Mouse (Mus musculus): ENCODE measurements around the gene Zmat5. TPM values are rescaled to one million over a fixed set of nuclear protein-coding genes. Genes with fewer than 3 reads are reported as not detected.

Zmat5 gene
- polyA plus RNA-seq, 1 experiment from 2014 or later, result 80.8 TPM

DNA sequence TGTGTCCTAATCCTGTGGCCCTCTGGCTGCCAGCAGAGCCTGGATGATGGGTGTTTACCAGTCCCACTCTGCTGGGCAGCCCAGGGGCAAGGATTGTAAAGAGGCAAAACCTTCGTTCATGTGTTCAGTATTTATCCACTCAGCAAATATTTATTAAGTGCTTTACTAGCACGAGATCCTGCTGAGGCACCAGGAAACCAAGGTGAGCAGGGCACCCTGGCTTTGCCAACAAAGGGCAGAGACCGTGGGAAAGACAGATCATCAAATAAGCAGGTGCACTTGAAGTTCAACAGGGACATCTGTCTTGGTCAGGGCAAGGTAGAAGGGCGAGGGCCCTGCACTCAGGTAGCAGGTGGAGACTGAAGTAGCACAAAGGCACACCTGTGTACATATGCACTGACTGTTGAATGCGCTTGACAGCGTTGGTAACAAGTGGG is 29.3 kb upstream of the Zmat5 start:
- Histone ChIP-seq H3K4me1 (replicated peaks; ENCODE audit: control insufficient read depth, insufficient read depth, low read length) (no peaks in the 10 kb centered on the region), H3K4me3 (ENCODE audit: low read depth, low read length) (no peak overlapping the region), H3K27me3 (ENCODE audit: control insufficient read depth, insufficient read depth, low read length) (no peaks in the 10 kb centered on the region), H3K9me3 (ENCODE audit: control insufficient read depth, low read length) (no peaks in the 10 kb centered on the region), H3K9ac (ENCODE audit: low read depth, low read length) (no peak overlapping the region), H3K36me3 (ENCODE audit: control insufficient read depth, insufficient read depth, low read length) (no peaks in the 10 kb centered on the region), H3K4me2 (replicated peaks; ENCODE audit: low read depth, low read length) (no peak overlapping the region), H3K27ac (ENCODE audit: low read depth, low read length) (no peak overlapping the region)
- WGBS, result 91% methylated on average over 6 of the region's 6 CpGs
- no peak for DNase-seq (ENCODE audit: low spot score)
- ATAC-seq (ENCODE audit: low FRiP score), result no peak

DNA sequence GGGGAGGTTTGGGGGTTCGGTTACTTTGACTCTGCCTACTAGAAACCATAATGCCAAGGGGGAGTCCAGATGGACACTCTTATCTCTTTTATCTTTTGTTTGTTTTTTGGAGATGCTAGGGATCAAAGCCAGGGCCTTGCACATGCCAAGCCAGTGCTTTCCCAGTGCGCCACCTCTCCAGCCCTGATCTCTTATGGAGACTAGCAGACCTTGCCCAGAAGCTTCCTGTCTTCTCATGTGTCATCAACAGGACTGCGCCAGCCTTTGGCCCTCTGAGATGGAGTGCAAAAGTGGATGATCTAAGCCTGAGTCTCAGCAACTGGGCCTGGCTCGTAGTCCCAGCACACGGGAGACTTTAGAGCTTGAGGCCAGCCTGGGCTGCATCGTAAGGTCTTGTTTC is 28.8 kb upstream of the Zmat5 start:
- H3K4me1 ChIP-seq (replicated peaks; ENCODE audit: control insufficient read depth, insufficient read depth, low read length), result no peaks in the 10 kb centered on the region
- H3K9me3 ChIP-seq (ENCODE audit: control insufficient read depth, low read length), result no peaks in the 10 kb centered on the region
- no peaks in the 10 kb centered on the region; the same call in 1 of the 2 replicates for H3K36me3 ChIP-seq (ENCODE audit: control insufficient read depth, insufficient read depth, low read length)
- H3K27me3 ChIP-seq (ENCODE audit: control insufficient read depth, insufficient read depth, low read length), result no peaks in the 10 kb centered on the region
- H3K9ac ChIP-seq (ENCODE audit: low read depth, low read length), result no peak overlapping the region
- no peak overlapping the region for H3K4me3 ChIP-seq (ENCODE audit: low read depth, low read length)
- WGBS, result 96% methylated on average over 6 of the region's 6 CpGs
- no peak overlapping the region for H3K27ac ChIP-seq (ENCODE audit: low read depth, low read length)
- no peak overlapping the region for H3K4me2 ChIP-seq (replicated peaks; ENCODE audit: low read depth, low read length)
- DNase-seq (ENCODE audit: low spot score), result no peak
- ATAC-seq (ENCODE audit: low FRiP score), result no peak

DNA sequence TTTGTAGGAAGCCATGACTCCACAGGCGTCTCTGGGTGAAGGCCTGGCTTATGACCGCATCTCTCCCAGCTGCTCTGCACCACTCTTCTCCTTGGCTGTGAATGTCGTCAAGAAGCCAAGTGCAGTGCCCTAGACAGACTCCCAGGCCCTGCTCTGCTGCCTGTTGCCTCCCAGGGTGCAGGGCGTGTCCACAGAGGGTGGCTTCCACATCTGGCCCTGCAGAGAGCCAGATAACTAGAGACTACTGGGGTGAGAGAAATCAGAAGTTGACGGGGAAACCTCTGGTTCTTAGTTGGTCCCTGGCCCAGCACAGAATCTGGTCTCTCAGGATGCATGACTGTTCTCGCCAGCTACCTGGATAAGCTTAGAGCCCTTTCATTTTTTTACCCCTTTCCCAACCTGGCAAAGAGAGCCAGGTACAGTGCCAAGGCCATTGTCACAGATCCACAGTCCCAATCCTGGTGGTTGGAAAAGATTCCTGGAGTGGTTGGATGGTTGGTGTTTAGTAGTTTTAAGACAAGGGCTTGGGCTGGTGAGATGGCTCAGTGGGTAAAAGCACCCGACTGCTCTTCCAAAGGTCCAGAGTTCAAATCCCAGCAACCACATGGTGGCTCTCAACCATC is 27.1 kb upstream of the Zmat5 start:
- Histone ChIP-seq H3K36me3 (ENCODE audit: control insufficient read depth, insufficient read depth, low read length) (no peaks in the 10 kb centered on the region; the same call in 1 of the 2 replicates), H3K4me1 (replicated peaks; ENCODE audit: control insufficient read depth, insufficient read depth, low read length) (no peaks in the 10 kb centered on the region)
- no peak for ATAC-seq (ENCODE audit: low FRiP score)

DNA sequence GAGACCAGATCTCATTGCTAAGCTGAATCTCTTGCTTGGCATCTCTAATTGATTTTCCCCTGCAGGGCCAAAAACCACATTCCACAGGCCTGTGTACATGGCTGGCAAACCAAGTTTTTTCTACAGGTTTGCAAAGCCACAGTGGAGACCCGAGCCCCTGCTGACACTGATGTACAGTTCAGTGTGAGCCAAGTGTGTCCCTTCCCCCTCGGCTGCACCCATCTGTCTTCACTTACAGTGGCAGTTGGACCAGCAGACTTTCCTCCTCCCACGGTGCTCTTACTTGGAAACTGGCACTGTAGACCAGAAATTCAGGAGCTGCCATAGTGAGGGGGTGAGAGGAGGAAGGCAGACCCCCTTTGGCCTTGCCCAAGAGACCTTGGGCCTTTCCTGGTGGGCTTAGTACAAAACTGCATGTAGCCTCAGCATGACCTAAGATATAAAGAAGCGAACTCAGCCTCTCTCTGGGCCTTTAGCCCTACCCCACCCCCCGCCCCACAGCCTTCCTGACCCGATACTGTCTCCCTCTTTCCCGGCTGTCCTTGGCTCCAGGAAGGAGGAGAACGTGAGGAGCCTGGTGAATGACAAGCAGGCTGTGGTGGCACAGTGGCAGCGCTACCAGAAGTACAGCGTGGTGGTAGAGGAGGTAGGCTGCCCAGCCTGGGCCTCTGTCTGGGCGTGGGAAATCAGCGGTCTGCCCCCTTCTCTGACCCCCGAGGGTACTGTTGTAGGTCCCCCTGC is 25.6 kb upstream of the Zmat5 start:
- DNase-seq (ENCODE audit: low spot score), result no peak
- no peak overlapping the region for H3K9ac ChIP-seq (ENCODE audit: low read depth, low read length)
- no peaks in the 10 kb centered on the region for H3K9me3 ChIP-seq (ENCODE audit: control insufficient read depth, low read length)
- no peak overlapping the region for H3K4me2 ChIP-seq (replicated peaks; ENCODE audit: low read depth, low read length)
- no peak for ATAC-seq (ENCODE audit: low FRiP score)
- no peaks in the 10 kb centered on the region for H3K4me1 ChIP-seq (replicated peaks; ENCODE audit: control insufficient read depth, insufficient read depth, low read length)
- H3K27ac ChIP-seq (ENCODE audit: low read depth, low read length), result no peak overlapping the region
- H3K27me3 ChIP-seq (ENCODE audit: control insufficient read depth, insufficient read depth, low read length), result no peaks in the 10 kb centered on the region
- WGBS, result 72% methylated on average over 13 of the region's 13 CpGs
- peaks cover 2% of the 10 kb centered on the region; the same call in 1 of the 2 replicates for H3K36me3 ChIP-seq (ENCODE audit: control insufficient read depth, insufficient read depth, low read length)
- no peak overlapping the region for H3K4me3 ChIP-seq (ENCODE audit: low read depth, low read length)

More for the DNA sequence above, 27.1 kb upstream of the Zmat5 start:
- Histone ChIP-seq H3K4me3 (ENCODE audit: low read depth, low read length) (no peak overlapping the region), H3K9ac (ENCODE audit: low read depth, low read length) (no peak overlapping the region), H3K9me3 (ENCODE audit: control insufficient read depth, low read length) (no peaks in the 10 kb centered on the region), H3K4me2 (replicated peaks; ENCODE audit: low read depth, low read length) (no peak overlapping the region), H3K27ac (ENCODE audit: low read depth, low read length) (no peak overlapping the region), H3K27me3 (ENCODE audit: control insufficient read depth, insufficient read depth, low read length) (no peaks in the 10 kb centered on the region)
- DNase-seq (ENCODE audit: low spot score), result no peak
- 89% methylated on average over 7 of the region's 7 CpGs for WGBS

DNA sequence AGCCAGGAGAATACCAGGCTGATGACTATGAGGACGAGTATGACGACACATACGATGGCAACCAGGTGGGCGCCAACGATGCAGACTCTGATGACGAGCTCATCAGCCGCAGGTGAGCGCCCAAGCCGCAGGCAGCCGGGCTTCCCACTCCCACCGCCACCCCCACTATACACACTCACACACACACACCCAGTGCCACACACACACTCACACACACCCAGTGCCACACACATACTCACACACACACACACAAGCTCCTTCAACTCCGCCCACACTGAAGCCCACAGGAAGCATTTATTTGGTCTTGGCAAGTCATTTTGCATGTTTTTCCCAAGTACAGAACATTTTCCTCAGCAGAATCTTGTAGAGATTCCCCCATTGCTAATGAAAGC is 25.0 kb upstream of the Zmat5 start:
- H3K4me3 ChIP-seq (ENCODE audit: low read depth, low read length), result no peak overlapping the region
- peaks cover 2% of the 10 kb centered on the region; the same call in 1 of the 2 replicates for H3K36me3 ChIP-seq (ENCODE audit: control insufficient read depth, insufficient read depth, low read length)
- 87% methylated on average over 12 of the region's 12 CpGs for WGBS
- H3K4me1 ChIP-seq (replicated peaks; ENCODE audit: control insufficient read depth, insufficient read depth, low read length), result no peaks in the 10 kb centered on the region
- H3K27ac ChIP-seq (ENCODE audit: low read depth, low read length), result no peak overlapping the region
- no peaks in the 10 kb centered on the region for H3K27me3 ChIP-seq (ENCODE audit: control insufficient read depth, insufficient read depth, low read length)
- H3K9me3 ChIP-seq (ENCODE audit: control insufficient read depth, low read length), result no peaks in the 10 kb centered on the region
- no peak overlapping the region for H3K4me2 ChIP-seq (replicated peaks; ENCODE audit: low read depth, low read length)
- ATAC-seq (ENCODE audit: low FRiP score) (no peak), DNase-seq (ENCODE audit: low spot score) (no peak)
- no peak overlapping the region for H3K9ac ChIP-seq (ENCODE audit: low read depth, low read length)

DNA sequence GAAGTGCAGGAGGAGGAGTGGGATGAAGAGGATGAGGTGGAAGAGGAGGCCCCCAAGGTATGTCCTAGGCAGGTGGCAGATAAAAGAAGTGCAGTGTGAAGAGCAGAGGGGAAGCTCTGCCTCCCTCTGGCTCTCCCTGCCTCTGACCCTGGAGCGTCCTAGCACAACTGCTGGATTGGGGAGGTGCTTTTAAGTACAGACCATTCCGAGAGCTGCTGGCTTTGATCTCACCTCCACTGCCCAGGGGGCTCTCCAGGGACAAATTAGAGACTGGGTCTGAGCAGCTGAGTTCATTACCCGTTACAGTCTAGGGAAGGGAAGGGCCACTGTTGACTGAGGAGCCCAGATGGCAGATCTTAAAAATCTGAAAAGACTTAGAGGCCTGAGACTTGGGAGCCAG is 24.4 kb upstream of the Zmat5 start:
- H3K4me1 ChIP-seq (replicated peaks; ENCODE audit: control insufficient read depth, insufficient read depth, low read length), result no peaks in the 10 kb centered on the region
- no peaks in the 10 kb centered on the region for H3K9me3 ChIP-seq (ENCODE audit: control insufficient read depth, low read length)
- H3K27ac ChIP-seq (ENCODE audit: low read depth, low read length), result no peak overlapping the region
- H3K27me3 ChIP-seq (ENCODE audit: control insufficient read depth, insufficient read depth, low read length), result no peaks in the 10 kb centered on the region
- H3K36me3 ChIP-seq (ENCODE audit: control insufficient read depth, insufficient read depth, low read length), result peaks cover 2% of the 10 kb centered on the region; the same call in 1 of the 2 replicates
- no peak overlapping the region for H3K4me3 ChIP-seq (ENCODE audit: low read depth, low read length)
- 60% methylated on average over 3 of the region's 3 CpGs for WGBS
- no peak overlapping the region for H3K9ac ChIP-seq (ENCODE audit: low read depth, low read length)
- DNase-seq (ENCODE audit: low spot score) (no peak), ATAC-seq (ENCODE audit: low FRiP score) (no peak)
- H3K4me2 ChIP-seq (replicated peaks; ENCODE audit: low read depth, low read length), result no peak overlapping the region

DNA sequence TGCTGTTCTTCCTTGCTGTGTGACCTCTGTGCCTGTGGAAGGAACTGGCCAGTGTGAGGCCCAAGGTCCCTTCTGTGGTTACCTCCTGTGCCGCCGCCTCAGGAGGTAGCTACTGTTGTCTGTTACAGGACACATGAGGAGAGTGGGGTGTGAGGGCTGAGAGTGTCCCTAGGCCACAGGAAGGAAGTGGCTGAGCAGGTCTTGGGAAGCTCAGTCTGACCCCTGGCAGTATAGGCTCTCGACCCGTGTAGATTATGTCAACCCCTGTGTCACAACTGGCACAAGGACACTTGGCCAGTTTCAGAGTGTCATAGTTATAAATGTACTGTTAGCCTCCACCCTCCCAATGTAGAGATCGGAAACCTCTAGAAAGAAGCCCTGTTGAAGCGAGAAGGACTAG is 21.0 kb upstream of the Zmat5 start:
- H3K9me3 ChIP-seq (ENCODE audit: control insufficient read depth, low read length), result no peaks in the 10 kb centered on the region
- no peak overlapping the region for H3K27ac ChIP-seq (ENCODE audit: low read depth, low read length)
- peaks cover 2% of the 10 kb centered on the region; the same call in 1 of the 2 replicates for H3K36me3 ChIP-seq (ENCODE audit: control insufficient read depth, insufficient read depth, low read length)
- H3K4me1 ChIP-seq (replicated peaks; ENCODE audit: control insufficient read depth, insufficient read depth, low read length), result no peaks in the 10 kb centered on the region
- H3K9ac ChIP-seq (ENCODE audit: low read depth, low read length), result no peak overlapping the region
- H3K27me3 ChIP-seq (ENCODE audit: control insufficient read depth, insufficient read depth, low read length), result no peaks in the 10 kb centered on the region
- 87% methylated on average over 6 of the region's 6 CpGs for WGBS
- ATAC-seq (ENCODE audit: low FRiP score) (no peak), DNase-seq (ENCODE audit: low spot score) (no peak)
- H3K4me2 ChIP-seq (replicated peaks; ENCODE audit: low read depth, low read length), result no peak overlapping the region
- no peak overlapping the region for H3K4me3 ChIP-seq (ENCODE audit: low read depth, low read length)

DNA sequence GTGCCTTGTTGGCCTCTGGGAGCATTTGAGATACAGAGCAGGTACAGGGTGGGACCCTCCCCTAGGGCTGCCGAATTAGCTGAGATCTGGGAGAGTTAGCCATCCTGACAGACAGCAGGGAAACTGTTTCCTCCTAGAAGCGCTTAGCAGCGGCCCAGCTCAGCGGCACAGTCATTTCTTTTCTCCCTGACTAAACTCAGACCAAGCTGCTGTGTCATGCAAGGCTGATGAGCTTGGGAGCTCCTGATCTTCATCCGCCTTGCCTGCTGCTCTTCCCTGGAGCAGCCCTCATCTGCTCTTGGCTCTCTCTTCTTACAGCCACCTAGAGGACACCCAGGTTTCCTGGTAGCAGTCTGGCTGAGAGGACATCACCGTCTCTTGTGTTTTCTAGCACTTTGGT is 20.3 kb upstream of the Zmat5 start:
- ATAC-seq (ENCODE audit: low FRiP score) (no peak), DNase-seq (ENCODE audit: low spot score) (no peak)
- Histone ChIP-seq H3K4me3 (ENCODE audit: low read depth, low read length) (no peak overlapping the region), H3K9ac (ENCODE audit: low read depth, low read length) (no peak overlapping the region), H3K4me1 (replicated peaks; ENCODE audit: control insufficient read depth, insufficient read depth, low read length) (no peaks in the 10 kb centered on the region), H3K27me3 (ENCODE audit: control insufficient read depth, insufficient read depth, low read length) (no peaks in the 10 kb centered on the region), H3K9me3 (ENCODE audit: control insufficient read depth, low read length) (no peaks in the 10 kb centered on the region), H3K27ac (ENCODE audit: low read depth, low read length) (no peak overlapping the region), H3K36me3 (ENCODE audit: control insufficient read depth, insufficient read depth, low read length) (peaks cover 2% of the 10 kb centered on the region; the same call in 1 of the 2 replicates), H3K4me2 (replicated peaks; ENCODE audit: low read depth, low read length) (no peak overlapping the region)
- 69% methylated on average over 6 of the region's 6 CpGs for WGBS

DNA sequence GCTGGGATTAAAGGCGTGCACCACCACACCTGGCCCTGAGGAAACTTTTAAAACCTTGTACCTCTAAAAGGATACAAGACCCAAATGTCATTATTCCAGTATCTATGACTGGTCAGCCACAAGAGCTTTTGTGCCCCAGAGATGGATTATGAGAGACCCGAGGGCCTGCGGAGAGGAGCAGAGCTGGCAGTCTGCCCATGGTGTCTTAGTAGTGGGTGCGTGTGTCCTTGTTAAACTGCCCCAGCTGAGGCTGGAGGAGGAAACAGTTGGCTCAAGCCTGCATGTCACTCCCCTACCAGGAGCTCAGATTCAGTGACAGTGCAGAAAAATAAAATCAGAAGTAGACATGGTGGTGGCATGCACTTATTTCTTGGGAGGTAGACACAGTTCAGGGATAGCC is 19.4 kb upstream of the Zmat5 start:
- ATAC-seq (ENCODE audit: low FRiP score), result no peak
- no peak for DNase-seq (ENCODE audit: low spot score)
- Histone ChIP-seq H3K4me1 (replicated peaks; ENCODE audit: control insufficient read depth, insufficient read depth, low read length) (no peaks in the 10 kb centered on the region), H3K27me3 (ENCODE audit: control insufficient read depth, insufficient read depth, low read length) (no peaks in the 10 kb centered on the region), H3K27ac (ENCODE audit: low read depth, low read length) (no peak overlapping the region), H3K9me3 (ENCODE audit: control insufficient read depth, low read length) (no peaks in the 10 kb centered on the region), H3K4me2 (replicated peaks; ENCODE audit: low read depth, low read length) (no peak overlapping the region), H3K4me3 (ENCODE audit: low read depth, low read length) (no peak overlapping the region), H3K9ac (ENCODE audit: low read depth, low read length) (no peak overlapping the region), H3K36me3 (ENCODE audit: control insufficient read depth, insufficient read depth, low read length) (peaks cover 2% of the 10 kb centered on the region; the same call in 1 of the 2 replicates)
- 95% methylated on average over 4 of the region's 4 CpGs for whole genome bisulfite sequencing

Measured in hindbrain, embryonic 11.5 days (tissue).